Mouse (Mus musculus): ENCODE measurements around the gene Hnrnpa0. TPM values are rescaled to one million over a fixed set of nuclear protein-coding genes. Genes with fewer than 3 reads are reported as not detected.

Gene Hnrnpa0
- polyA plus RNA-seq (2014; fragmentation: Illumina TruSeq; extraction: RNeasy Lipid Tissue Mini Kit (QIAGEN cat#74804); ENCODE audit: insufficient read depth, low read depth, low replicate concordance), result 53.3 TPM

GRCm38 (mm10) chr13:58128396-58128767, at the start of gene Hnrnpa0:
TSS of gene Hnrnpa0 (minus strand) at chr13:58128556.

DNA sequence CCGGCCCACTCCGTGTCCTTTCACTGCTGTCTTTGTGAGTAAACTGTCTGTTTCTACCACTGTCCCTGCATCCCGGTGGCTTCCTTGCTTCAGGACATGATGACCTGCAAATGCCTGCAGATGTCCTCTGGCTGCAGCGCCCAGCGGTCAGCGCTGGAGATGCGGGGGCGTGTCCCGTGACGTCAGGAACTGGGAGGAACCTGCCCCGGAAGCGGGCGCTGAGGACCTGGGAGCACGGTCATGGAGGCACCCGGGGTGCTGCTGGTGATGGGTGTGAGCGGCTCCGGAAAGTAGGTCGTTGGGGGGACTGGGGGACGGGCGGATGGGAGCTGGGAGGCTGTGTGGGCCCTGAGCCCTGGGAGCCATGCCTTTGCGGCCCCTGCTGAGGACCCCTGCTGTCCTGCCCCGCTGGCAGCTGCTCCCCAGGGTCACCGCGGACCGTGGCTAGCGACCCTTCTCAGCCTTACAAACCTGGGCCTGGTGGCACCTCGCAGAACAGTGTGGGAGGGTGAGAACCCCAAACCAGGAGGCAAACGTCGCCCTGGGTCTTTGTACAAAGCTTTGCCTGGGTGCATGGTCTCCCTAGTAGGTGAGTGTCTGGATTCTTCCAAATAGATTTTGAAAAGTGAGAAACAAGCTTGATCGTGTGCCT, 29.2 kb upstream of the Hnrnpa0 start, which contains the start of gene Idnk:
TSS of gene Idnk (plus strand) at position 203 of the 652 bp plus-strand sequence.

GRCm38 (mm10) chr13:58113061-58113900, 15.1 kb downstream of the Hnrnpa0 start, which contains the start of gene Klhl3:
TSS of gene Klhl3 (minus strand) at chr13:58113592.

Other genes starting within 250 kb of the Hnrnpa0 start
- not detected for gene Spock1, start 220.2 kb downstream of the Hnrnpa0 start, polyA plus RNA-seq (2014; fragmentation: Illumina TruSeq; extraction: RNeasy Lipid Tissue Mini Kit (QIAGEN cat#74804); ENCODE audit: insufficient read depth, low read depth, low replicate concordance)
- 0.63 TPM for gene Klhl3, start 15.0 kb downstream of the Hnrnpa0 start, polyA plus RNA-seq (2014; fragmentation: Illumina TruSeq; extraction: RNeasy Lipid Tissue Mini Kit (QIAGEN cat#74804); ENCODE audit: insufficient read depth, low read depth, low replicate concordance)
- gene Idnk, start 29.1 kb upstream of the Hnrnpa0 start, polyA plus RNA-seq (2014; fragmentation: Illumina TruSeq; extraction: RNeasy Lipid Tissue Mini Kit (QIAGEN cat#74804); ENCODE audit: insufficient read depth, low read depth, low replicate concordance), result 47.4 TPM
- gene Ubqln1, start 87.1 kb upstream of the Hnrnpa0 start, polyA plus RNA-seq (2014; fragmentation: Illumina TruSeq; extraction: RNeasy Lipid Tissue Mini Kit (QIAGEN cat#74804); ENCODE audit: insufficient read depth, low read depth, low replicate concordance), result 41.3 TPM
- 29.2 TPM for gene Gkap1, start 147.1 kb upstream of the Hnrnpa0 start, polyA plus RNA-seq (2014; fragmentation: Illumina TruSeq; extraction: RNeasy Lipid Tissue Mini Kit (QIAGEN cat#74804); ENCODE audit: insufficient read depth, low read depth, low replicate concordance)
- gene Kif27, start 230.6 kb upstream of the Hnrnpa0 start, polyA plus RNA-seq (2014; fragmentation: Illumina TruSeq; extraction: RNeasy Lipid Tissue Mini Kit (QIAGEN cat#74804); ENCODE audit: insufficient read depth, low read depth, low replicate concordance), result 1.8 TPM

Data from lung, adult 10 weeks (tissue).